Mouse (Mus musculus) heart, adult 2 months (tissue): Measurements from ENCODE around the gene Capza3. TPM values are rescaled to one million over a fixed set of nuclear protein-coding genes. Genes with fewer than 3 reads are reported as not detected.

ENCODE experiments used
- DNase-seq, 2 experiments: peaks; one replicate each; pipeline ENCODE4 v3.0.0; 2021
- H3K27ac ChIP-seq: fragments of 200-600 bp; 2 replicates; pipeline ENCODE4 v1.8.1; 2022
- H3K27me3 ChIP-seq: fragments of 200-500 bp; 2 replicates; pipeline ENCODE4 v1.6.1; 2012; ENCODE audit warnings: mild to moderate bottlenecking, low read length, inconsistent platforms, mixed read lengths; ENCODE audit not compliant: control insufficient read depth, insufficient read depth
- H3K36me3 ChIP-seq: fragments of 200-500 bp; 2 replicates; pipeline ENCODE4 v1.6.1; 2012; ENCODE audit warnings: low read length, inconsistent platforms; ENCODE audit not compliant: control insufficient read depth, insufficient read depth
- H3K4me1 ChIP-seq: fragments of 200-500 bp; 2 replicates; pipeline ENCODE4 v1.6.1; 2011; ENCODE audit warnings: low read length; ENCODE audit not compliant: control insufficient read depth, insufficient read depth
- H3K4me3 ChIP-seq: fragments of 200-600 bp; 2 replicates; pipeline ENCODE4 v1.8.1; 2022
- H3K79me2 ChIP-seq: fragments of 200-500 bp; replicated peaks from 2 replicates; pipeline ENCODE4 v1.6.1; 2012; ENCODE audit warnings: mild to moderate bottlenecking, inconsistent platforms, low read length, moderate library complexity, mixed read lengths; ENCODE audit not compliant: control insufficient read depth, insufficient read depth
- H3K9ac ChIP-seq: fragments of 200-500 bp; 2 replicates; pipeline ENCODE4 v1.6.1; 2012; ENCODE audit warnings: low read depth, mild to moderate bottlenecking, control low read depth, inconsistent platforms, low read length, mixed read lengths
- CTCF ChIP-seq: fragments of 200-600 bp; IDR thresholded peaks from 2 replicates; pipeline ENCODE4 v1.8.1; 2022; ENCODE audit warnings: antibody characterized with exemption, mild to moderate bottlenecking, moderate library complexity
- EP300 ChIP-seq: fragments of 200-500 bp; IDR thresholded peaks from 2 replicates; pipeline ENCODE4 v1.6.1; 2011; ENCODE audit warnings: low read depth, low read length, control low read depth; ENCODE audit not compliant: insufficient read depth
- POLR2A ChIP-seq: fragments of 200-500 bp; IDR thresholded peaks from 2 replicates; pipeline ENCODE4 v1.6.1; 2011; ENCODE audit warnings: mild to moderate bottlenecking, low read depth, low read length, control low read depth; ENCODE audit not compliant: insufficient read depth
- WGBS: fragments of 180-500 bp; shearing (Covaris S2); methylation state at CpG from one replicate; pipeline ENCODE4 v1.1.7; 2018; 5-methylcytosine and 5-hydroxymethylcytosine counted together
- intact Hi-C: fragments of 180-260 bp; cut with DNase I; formaldehyde crosslinking; loops from one replicate; pipeline ENCODE4 v1.15.1; 2025
- long read RNA-seq: library from polyadenylated mRNA; stranded (forward); transcript quantifications from one replicate; pipeline ENCODE4 v2.0.0, GENCODE M21; 2021
- polyA plus RNA-seq: library from polyadenylated mRNA; depleted of rRNA; stranded (reverse); fragments of >200 nt; gene quantifications from 2 replicates; pipeline ENCODE4 v1.2.3, GENCODE M21; 2012; rRNA removed
- total RNA-seq, 2 experiments: library from RNA; stranded (reverse); gene quantifications; 2 replicates each; pipeline ENCODE4 v1.2.3; 2021

Gene Capza3
- total RNA-seq, result not detected
- not detected in 2 replicates for polyA plus RNA-seq
- long read RNA-seq, result 0 reads

GRCm38 (mm10) chr6:140040952-140041351, at the start of gene Capza3:
Gene Capza3 (plus strand): TSS chr6:140041252.
- no peaks in the 10 kb centered on the region for H3K4me1 ChIP-seq
- intact Hi-C loops, result no loop called here
- WGBS, result 93% methylated on average over 7 of the region's 7 CpGs
- H3K4me3 ChIP-seq, result no peak within 1 kb of the TSS
- H3K36me3 ChIP-seq, result no peaks in the 10 kb centered on the region
- H3K27ac ChIP-seq, result no peak within 1 kb of the TSS
- H3K9ac ChIP-seq, result no peak within 1 kb of the TSS
- no peaks in the 10 kb centered on the region for H3K27me3 ChIP-seq
- no peak for DNase-seq
- no peaks in the 10 kb centered on the region for H3K79me2 ChIP-seq
- TF ChIP-seq EP300 (no peak), POLR2A (no peak), CTCF (no peak)

GRCm38 (mm10) chr6:140005181-140005580, 35.9 kb upstream of the Capza3 start:
- Histone ChIP-seq H3K4me3 (no peak overlapping the region), H3K36me3 (no peaks in the 10 kb centered on the region), H3K27ac (no peak overlapping the region), H3K4me1 (no peaks in the 10 kb centered on the region), H3K27me3 (no peaks in the 10 kb centered on the region), H3K9ac (no peak overlapping the region), H3K79me2 (no peaks in the 10 kb centered on the region)
- no peak for DNase-seq
- 73% methylated on average over 3 of the region's 3 CpGs for WGBS
- no peak for TF ChIP-seq EP300
- no peak for TF ChIP-seq POLR2A
- TF ChIP-seq CTCF, result no peak
- intact Hi-C loops, result no loop called here

- no peaks in the 10 kb centered on the region for H3K36me3 ChIP-seq
- no peaks in the 10 kb centered on the region; the same call in 1 of the 2 replicates for H3K4me1 ChIP-seq
- no peak overlapping the region for H3K9ac ChIP-seq
- WGBS, result 79% methylated on average over 7 of the region's 7 CpGs
- H3K27ac ChIP-seq, result no peak overlapping the region
- TF ChIP-seq CTCF, result no peak
- TF ChIP-seq EP300, result no peak
- no peak for TF ChIP-seq POLR2A
- no peaks in the 10 kb centered on the region for H3K79me2 ChIP-seq
- intact Hi-C loops, result no loop called here
- H3K4me3 ChIP-seq, result no peak overlapping the region
- no peak for DNase-seq
- no peaks in the 10 kb centered on the region for H3K27me3 ChIP-seq
These were observed 16.6 kb upstream of the Capza3 start for GRCm38 (mm10) chr6:140024404-140024803.

GRCm38 (mm10) chr6:140041357-140041756, 305 bp downstream of the Capza3 start, which contains the start of gene Plcz1:
Gene Plcz1 (minus strand): TSS chr6:140041457.
- DNase-seq, result no peak
- intact Hi-C loops, result no loop called here
- Histone ChIP-seq H3K9ac (no peak within 1 kb of the TSS), H3K27ac (no peak within 1 kb of the TSS), H3K79me2 (no peaks in the 10 kb centered on the region), H3K27me3 (no peaks in the 10 kb centered on the region), H3K4me1 (no peaks in the 10 kb centered on the region), H3K36me3 (no peaks in the 10 kb centered on the region), H3K4me3 (no peak within 1 kb of the TSS)
- TF ChIP-seq CTCF (no peak), EP300 (no peak), POLR2A (no peak)
- WGBS, result 75% methylated on average over 5 of the region's 5 CpGs

- no peaks in the 10 kb centered on the region for H3K79me2 ChIP-seq
- H3K36me3 ChIP-seq, result no peaks in the 10 kb centered on the region
- DNase-seq, result peak; percentile 20 to 22
- no peak overlapping the region for H3K9ac ChIP-seq
- H3K4me3 ChIP-seq, result no peak overlapping the region
- 70% methylated on average over 5 of the region's 5 CpGs for WGBS
- intact Hi-C loops, result no loop called here
- H3K27me3 ChIP-seq, result no peaks in the 10 kb centered on the region
- no peaks in the 10 kb centered on the region for H3K4me1 ChIP-seq
- TF ChIP-seq POLR2A (no peak), EP300 (no peak), CTCF (no peak)
- H3K27ac ChIP-seq, result no peak overlapping the region
These were observed 10.4 kb downstream of the Capza3 start for GRCm38 (mm10) chr6:140051476-140051875.

GRCm38 (mm10) chr6:140054271-140054928, 13.3 kb downstream of the Capza3 start:
- H3K79me2 ChIP-seq, result no peaks in the 10 kb centered on the region
- H3K27me3 ChIP-seq, result no peaks in the 10 kb centered on the region
- DNase-seq, result no peak
- TF ChIP-seq POLR2A, result no peak
- no peak for TF ChIP-seq CTCF
- no peak for TF ChIP-seq EP300
- H3K4me3 ChIP-seq, result no peak overlapping the region
- no peaks in the 10 kb centered on the region for H3K36me3 ChIP-seq
- no peaks in the 10 kb centered on the region for H3K4me1 ChIP-seq
- no peak overlapping the region for H3K9ac ChIP-seq
- WGBS, result 77% methylated on average over 5 of the region's 5 CpGs
- intact Hi-C loops, result no loop called here
- no peak overlapping the region for H3K27ac ChIP-seq
